Mouse (Mus musculus): ENCODE data around the gene Gbp3. TPM values are rescaled to one million over a fixed set of nuclear protein-coding genes. Genes with fewer than 3 reads are reported as not detected.

The Gbp3 gene
- polyA plus RNA-seq, 1 experiment = 46.3 TPM

DNA sequence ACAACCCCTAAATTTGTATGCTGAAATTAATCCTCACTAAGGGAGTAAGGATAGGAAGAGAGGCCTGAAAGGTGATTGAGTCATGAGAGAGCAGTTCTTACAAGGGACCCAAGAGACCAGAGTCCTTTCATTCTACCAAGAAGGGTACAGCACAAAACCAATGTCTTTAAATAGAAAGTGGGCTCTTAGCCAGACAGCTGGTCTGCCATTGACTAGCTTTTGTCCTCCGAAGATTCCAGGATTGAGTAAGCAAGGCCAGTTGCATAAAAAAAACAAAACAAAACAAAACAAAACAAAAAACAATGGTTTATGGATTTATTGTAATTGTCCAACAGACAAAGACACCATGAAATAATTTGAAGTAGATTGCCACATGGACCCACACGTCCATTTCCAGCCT lies 29.1 kb downstream of the Gbp3 start:
- TF ChIP-seq POLR2A (IDR thresholded peaks at IDR 0.05; ENCODE audit: low read depth, low read length) = no peak
- no peak for TF ChIP-seq CTCF (conservative IDR thresholded peaks at IDR 0.05; ENCODE audit: insufficient read depth, insufficient read length, low read depth, low read length)
- no peak for DNase-seq
- whole genome bisulfite sequencing = 76% methylated on average over 2 of the region's 2 CpGs
- H3K27me3 ChIP-seq (replicated peaks; ENCODE audit: control insufficient read depth, insufficient read depth, low read length) = no peaks in the 10 kb centered on the region; the same call in 1 of the 2 replicates
- no peak overlapping the region for H3K27ac ChIP-seq (ENCODE audit: insufficient read depth, low read depth, low read length)
- H3K36me3 ChIP-seq (ENCODE audit: control insufficient read depth, insufficient read depth, low read length) = no peaks in the 10 kb centered on the region
- no peaks in the 10 kb centered on the region for H3K4me1 ChIP-seq (ENCODE audit: control insufficient read depth, insufficient read depth, low read length)
- H3K4me3 ChIP-seq (ENCODE audit: insufficient read depth, low read depth, low read length) = no peak overlapping the region

DNA sequence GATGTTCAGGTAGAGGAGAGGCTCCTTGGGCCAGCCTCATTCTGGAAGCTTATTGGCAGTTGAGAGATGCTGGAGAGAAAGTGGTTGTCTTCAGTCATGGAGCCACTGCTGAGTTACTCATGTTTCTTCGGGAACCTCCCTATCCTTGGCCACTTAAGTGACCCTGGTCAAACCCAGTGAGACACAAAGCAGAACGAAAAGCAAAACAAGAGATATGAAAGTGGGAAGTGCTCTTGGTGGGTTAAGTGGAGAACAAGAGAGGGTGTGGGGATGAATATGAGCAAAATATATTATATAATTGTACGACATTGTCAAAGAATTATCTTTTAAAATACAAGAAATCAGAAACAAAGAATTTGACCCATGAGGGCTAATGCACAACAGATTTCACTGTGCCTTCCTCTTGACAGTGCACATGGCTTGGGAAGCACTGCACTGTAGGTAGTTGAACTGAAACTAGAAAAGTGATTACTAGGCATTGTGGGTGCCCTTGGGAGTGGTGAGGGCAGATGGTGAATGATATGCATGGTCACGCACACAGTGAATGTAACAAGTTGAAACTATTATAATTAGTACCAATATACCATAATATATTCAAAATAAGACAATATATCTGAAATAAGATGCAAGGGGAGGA lies 30.7 kb downstream of the Gbp3 start:
- DNase-seq = no peak
- 83% methylated on average over 4 of the region's 4 CpGs for WGBS
- Histone ChIP-seq H3K36me3 (ENCODE audit: control insufficient read depth, insufficient read depth, low read length) (no peaks in the 10 kb centered on the region), H3K4me3 (ENCODE audit: insufficient read depth, low read depth, low read length) (no peak overlapping the region), H3K27me3 (replicated peaks; ENCODE audit: control insufficient read depth, insufficient read depth, low read length) (no peaks in the 10 kb centered on the region; the same call in 1 of the 2 replicates), H3K27ac (ENCODE audit: insufficient read depth, low read depth, low read length) (no peak overlapping the region), H3K4me1 (ENCODE audit: control insufficient read depth, insufficient read depth, low read length) (no peaks in the 10 kb centered on the region)
- TF ChIP-seq CTCF (conservative IDR thresholded peaks at IDR 0.05; ENCODE audit: insufficient read depth, insufficient read length, low read depth, low read length) (no peak), POLR2A (IDR thresholded peaks at IDR 0.05; ENCODE audit: low read depth, low read length) (no peak)

DNA sequence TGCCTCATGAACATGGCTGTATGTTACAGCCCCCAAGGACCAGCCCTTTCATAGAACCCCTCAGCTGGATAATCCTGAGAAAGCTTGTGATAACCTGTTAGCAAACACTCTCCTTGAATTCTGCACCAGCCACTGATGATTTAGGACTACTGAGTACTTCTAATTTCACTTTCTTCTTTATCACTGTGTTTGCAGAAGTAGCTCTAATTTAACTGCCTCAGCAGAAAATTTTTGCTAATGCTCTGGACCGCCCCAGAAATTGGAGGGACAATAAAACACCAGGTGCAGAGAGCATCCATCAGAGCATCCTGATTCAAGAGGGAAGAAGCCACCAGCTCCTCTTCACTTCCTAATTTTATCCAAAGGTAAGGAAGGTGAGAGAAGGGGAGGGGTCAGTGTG lies 34.7 kb downstream of the Gbp3 start, which contains the start of gene Gbp2b:
Gbp2b (plus strand) TSS at position 301 of the 400 bp plus-strand sequence.
- no peaks in the 10 kb centered on the region; the same call in 1 of the 2 replicates for H3K27me3 ChIP-seq (replicated peaks; ENCODE audit: control insufficient read depth, insufficient read depth, low read length)
- WGBS = 66% methylated on average over 1 of the region's 1 CpGs
- H3K4me1 ChIP-seq (ENCODE audit: control insufficient read depth, insufficient read depth, low read length) = no peaks in the 10 kb centered on the region

DNA sequence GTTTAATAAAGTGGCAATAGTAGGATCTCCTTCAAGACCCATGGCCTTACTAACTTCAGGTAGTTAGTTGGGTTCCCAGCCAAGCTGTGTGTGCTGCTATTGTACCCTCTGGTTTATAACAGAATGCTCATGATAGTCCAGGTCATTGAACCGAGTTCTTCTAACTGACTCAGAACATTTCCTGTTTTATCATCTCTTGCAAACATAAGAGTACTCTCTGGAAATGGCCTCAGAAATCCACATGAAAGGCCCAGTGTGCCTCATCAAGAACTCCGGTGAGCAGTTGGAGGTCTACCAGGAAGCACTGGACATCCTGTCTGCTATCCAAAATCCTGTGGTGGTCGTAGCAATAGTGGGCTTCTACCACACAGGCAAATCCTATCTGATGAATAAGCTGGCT lies 38.1 kb downstream of the Gbp3 start:
- DNase-seq = no peak
- Histone ChIP-seq H3K4me3 (ENCODE audit: insufficient read depth, low read depth, low read length) (no peak overlapping the region), H3K27me3 (replicated peaks; ENCODE audit: control insufficient read depth, insufficient read depth, low read length) (no peaks in the 10 kb centered on the region; the same call in 1 of the 2 replicates), H3K4me1 (ENCODE audit: control insufficient read depth, insufficient read depth, low read length) (no peaks in the 10 kb centered on the region), H3K36me3 (ENCODE audit: control insufficient read depth, insufficient read depth, low read length) (no peaks in the 10 kb centered on the region), H3K27ac (ENCODE audit: insufficient read depth, low read depth, low read length) (no peak overlapping the region)
- TF ChIP-seq CTCF (conservative IDR thresholded peaks at IDR 0.05; ENCODE audit: insufficient read depth, insufficient read length, low read depth, low read length) = no peak
- no peak for TF ChIP-seq POLR2A (IDR thresholded peaks at IDR 0.05; ENCODE audit: low read depth, low read length)
- WGBS = 74% methylated on average over 3 of the region's 3 CpGs

More for the DNA sequence above, 34.7 kb downstream of the Gbp3 start, which contains the start of gene Gbp2b:
- TF ChIP-seq POLR2A (IDR thresholded peaks at IDR 0.05; ENCODE audit: low read depth, low read length) (no peak), CTCF (conservative IDR thresholded peaks at IDR 0.05; ENCODE audit: insufficient read depth, insufficient read length, low read depth, low read length) (no peak)
- Histone ChIP-seq H3K27ac (ENCODE audit: insufficient read depth, low read depth, low read length) (no peak within 1 kb of the TSS), H3K36me3 (ENCODE audit: control insufficient read depth, insufficient read depth, low read length) (no peaks in the 10 kb centered on the region), H3K4me3 (ENCODE audit: insufficient read depth, low read depth, low read length) (no peak within 1 kb of the TSS)
- DNase-seq = no peak

DNA sequence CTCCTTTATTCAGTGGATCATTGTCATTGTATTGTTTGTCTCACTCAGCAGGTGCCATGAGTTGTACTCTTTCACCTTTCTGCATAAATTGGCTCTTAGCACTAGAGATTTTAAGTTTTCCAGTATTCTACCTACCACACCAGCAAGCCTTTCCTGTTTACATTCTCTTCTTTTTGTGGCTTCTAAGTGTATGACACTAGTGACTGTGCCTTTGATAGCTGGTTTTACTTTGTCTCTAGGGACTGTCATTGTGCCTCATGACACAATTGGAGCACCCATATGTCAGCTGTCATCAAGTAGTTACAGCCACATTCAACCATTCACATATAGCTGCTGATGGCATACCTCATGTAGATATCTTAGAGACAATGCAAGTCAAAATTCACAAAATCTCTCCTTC lies 41.8 kb downstream of the Gbp3 start:
- Histone ChIP-seq H3K27me3 (replicated peaks; ENCODE audit: control insufficient read depth, insufficient read depth, low read length) (no peaks in the 10 kb centered on the region), H3K36me3 (ENCODE audit: control insufficient read depth, insufficient read depth, low read length) (no peaks in the 10 kb centered on the region), H3K4me1 (ENCODE audit: control insufficient read depth, insufficient read depth, low read length) (no peaks in the 10 kb centered on the region), H3K4me3 (ENCODE audit: insufficient read depth, low read depth, low read length) (no peak overlapping the region), H3K27ac (ENCODE audit: insufficient read depth, low read depth, low read length) (no peak overlapping the region)
- no peak for DNase-seq
- no peak for TF ChIP-seq CTCF (conservative IDR thresholded peaks at IDR 0.05; ENCODE audit: insufficient read depth, insufficient read length, low read depth, low read length)
- no peak for TF ChIP-seq POLR2A (IDR thresholded peaks at IDR 0.05; ENCODE audit: low read depth, low read length)

DNA sequence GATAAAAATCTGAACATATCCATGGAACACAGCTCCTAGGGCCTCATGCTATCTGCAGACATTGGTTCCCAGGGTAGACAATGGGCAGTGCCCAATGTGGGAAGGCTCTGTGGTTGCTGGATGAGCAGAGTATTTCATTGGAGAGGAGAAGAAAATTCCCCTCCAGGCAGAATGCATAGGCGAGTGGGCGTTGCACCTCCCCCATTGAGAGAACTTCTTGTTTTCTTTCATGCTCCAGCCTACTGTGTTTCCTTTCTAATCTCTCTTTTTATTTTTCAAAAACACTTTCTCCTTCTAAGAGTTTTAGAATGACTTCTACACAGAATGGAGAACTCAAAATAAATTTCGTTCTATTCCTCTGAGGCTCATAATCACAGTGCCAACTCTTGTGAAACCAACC lies 58.8 kb downstream of the Gbp3 start:
- TF ChIP-seq POLR2A (IDR thresholded peaks at IDR 0.05; ENCODE audit: low read depth, low read length) = no peak
- Histone ChIP-seq H3K4me1 (ENCODE audit: control insufficient read depth, insufficient read depth, low read length) (no peaks in the 10 kb centered on the region), H3K4me3 (ENCODE audit: insufficient read depth, low read depth, low read length) (no peak overlapping the region), H3K36me3 (ENCODE audit: control insufficient read depth, insufficient read depth, low read length) (no peaks in the 10 kb centered on the region), H3K27me3 (replicated peaks; ENCODE audit: control insufficient read depth, insufficient read depth, low read length) (no peaks in the 10 kb centered on the region), H3K27ac (ENCODE audit: insufficient read depth, low read depth, low read length) (no peak overlapping the region)
- no peak for DNase-seq
- WGBS = 83% methylated on average over 3 of the region's 3 CpGs

DNA sequence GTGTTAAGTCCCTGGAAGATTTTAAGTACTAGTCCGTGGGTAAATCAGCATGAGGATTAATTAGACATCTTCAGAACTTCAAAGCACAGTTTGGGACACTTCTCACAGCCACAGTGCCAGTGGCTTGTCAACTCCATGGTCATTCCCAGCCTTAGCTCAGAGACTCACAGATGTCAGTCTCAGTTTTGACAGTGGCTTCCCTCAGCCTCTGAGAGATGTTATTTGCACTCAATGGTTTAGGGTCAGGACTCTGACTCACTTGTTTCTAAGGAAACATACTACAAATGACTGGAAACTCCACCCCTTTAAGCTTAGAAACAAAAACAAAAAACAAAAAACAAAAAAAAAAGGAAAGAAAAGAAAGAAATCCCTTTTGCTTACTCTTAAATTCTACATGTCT lies 59.8 kb downstream of the Gbp3 start:
- TF ChIP-seq CTCF (conservative IDR thresholded peaks at IDR 0.05; ENCODE audit: insufficient read depth, insufficient read length, low read depth, low read length) (no peak), POLR2A (IDR thresholded peaks at IDR 0.05; ENCODE audit: low read depth, low read length) (no peak)
- Histone ChIP-seq H3K4me1 (ENCODE audit: control insufficient read depth, insufficient read depth, low read length) (no peaks in the 10 kb centered on the region), H3K4me3 (ENCODE audit: insufficient read depth, low read depth, low read length) (no peak overlapping the region), H3K36me3 (ENCODE audit: control insufficient read depth, insufficient read depth, low read length) (no peaks in the 10 kb centered on the region), H3K27ac (ENCODE audit: insufficient read depth, low read depth, low read length) (peak overlapping the region; percentile 27; the same call in 1 of the 2 replicates), H3K27me3 (replicated peaks; ENCODE audit: control insufficient read depth, insufficient read depth, low read length) (no peaks in the 10 kb centered on the region)
- WGBS = 44% methylated on average over 1 of the region's 1 CpGs
- peak; percentile 11 for DNase-seq
